Mouse (Mus musculus): Measurements from ENCODE around the gene Prune1. TPM values are rescaled to one million over a fixed set of nuclear protein-coding genes. Genes with fewer than 3 reads are reported as not detected.
A peak's percentile ranks its signal among the peaks of the same experiment; 100 is the strongest.
"Not testable (repeated sequence)": the region's sequence is repeated elsewhere in the genome, so short reads cannot be mapped to it uniquely, and the experiment has no call there.

Gene Prune1
- polyA plus RNA-seq, 3 experiments from 2014 or later, result 7.5 to 11.0 (median 8.8) TPM

DNA sequence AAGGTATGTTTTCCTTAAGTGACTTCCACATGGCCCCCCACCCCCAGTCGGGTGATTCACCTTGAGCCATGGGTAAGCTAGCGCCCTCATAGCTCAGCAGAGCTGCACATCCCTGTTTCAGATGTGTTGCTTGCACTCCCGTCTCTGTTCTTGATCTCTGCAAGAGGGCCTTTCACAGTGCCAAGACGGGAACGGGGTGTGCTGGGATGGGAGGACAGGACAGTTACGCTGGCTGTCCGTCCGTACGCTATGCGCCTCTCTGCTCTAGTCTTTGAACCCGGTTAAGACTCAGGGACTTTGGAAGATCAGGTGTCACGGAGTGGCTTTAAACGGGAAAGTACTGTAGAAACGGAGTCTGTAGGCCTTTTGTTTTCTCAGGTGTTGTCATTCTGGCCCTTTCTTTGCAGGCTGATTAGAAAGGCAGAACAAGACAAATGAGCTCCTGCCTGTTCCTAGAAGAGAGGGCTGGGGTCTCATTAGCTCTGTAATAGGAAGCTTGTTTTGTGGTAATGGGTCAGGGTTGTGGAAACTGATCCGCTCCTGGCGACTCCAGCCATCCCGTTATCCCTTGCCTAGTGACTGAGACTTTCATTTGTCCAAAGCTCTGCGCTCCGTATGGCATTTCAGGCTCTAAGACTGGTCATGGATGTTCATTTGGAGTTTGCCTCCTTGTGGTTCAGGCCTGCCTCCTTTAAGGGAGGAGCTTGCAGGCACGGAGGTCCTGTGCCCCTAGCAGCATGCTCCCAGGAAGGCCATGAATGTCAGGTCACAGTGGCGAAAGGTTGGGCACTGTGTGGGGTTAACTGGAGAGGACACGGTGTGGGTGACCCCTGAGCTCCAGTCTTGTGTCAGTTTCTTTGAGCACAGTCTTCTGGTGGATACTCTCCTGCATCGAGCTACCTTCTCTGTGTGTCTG is 46.2 kb downstream of the Prune1 start:
- ATAC-seq, result no peak

DNA sequence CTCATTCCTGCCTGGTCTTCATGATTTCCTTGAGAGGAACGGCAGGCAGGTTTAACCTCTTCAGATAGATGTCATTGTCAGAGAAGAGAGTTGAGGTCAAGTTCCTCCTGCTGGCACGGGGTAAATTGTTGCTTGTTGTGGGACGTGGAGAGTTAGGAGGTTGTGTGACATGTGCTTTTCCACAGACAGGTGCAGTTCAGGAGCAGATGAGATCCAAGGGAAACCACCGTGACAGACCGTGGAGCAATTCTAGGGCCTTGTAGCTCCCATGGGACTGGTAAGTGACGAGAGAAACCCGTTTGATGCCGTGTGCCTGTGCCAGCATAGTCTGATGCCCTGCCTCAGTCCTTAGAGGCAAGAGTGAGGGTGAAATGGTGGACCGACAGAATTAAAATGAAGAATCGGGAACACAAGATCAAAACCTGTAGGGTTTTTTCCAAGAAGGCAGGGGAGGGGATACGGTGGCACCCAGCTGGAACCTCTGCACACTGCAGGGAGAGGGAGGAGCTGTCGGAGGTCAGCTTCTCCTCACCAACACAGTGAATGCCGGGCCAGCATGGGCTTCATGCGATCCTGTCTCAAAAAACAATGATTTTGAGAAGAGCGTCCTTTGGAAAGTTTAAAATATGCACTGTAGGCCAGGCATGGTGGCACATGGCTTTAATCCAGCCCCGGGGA is 48.4 kb downstream of the Prune1 start:
- ATAC-seq, result no peak

DNA sequence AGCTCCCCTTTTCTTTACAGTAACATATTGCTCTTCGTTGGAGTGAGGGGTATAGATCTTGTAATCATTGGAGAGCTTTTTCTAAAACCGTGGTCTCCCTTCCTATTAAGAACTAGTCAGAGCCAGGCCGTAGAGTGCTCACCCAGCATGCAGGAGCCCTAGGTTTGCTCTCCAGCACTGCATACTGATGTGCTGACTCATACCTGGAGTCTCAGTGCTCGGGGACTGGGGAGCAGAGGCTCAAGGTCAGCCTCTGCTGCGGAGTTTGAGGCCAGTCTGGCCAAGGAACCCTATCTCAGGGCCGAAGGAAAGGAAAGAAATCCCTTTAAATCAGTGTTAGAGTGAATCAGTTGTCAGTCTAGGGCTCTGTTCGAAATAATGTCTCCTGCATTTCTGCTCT is 49.1 kb downstream of the Prune1 start:
- ATAC-seq, result no peak

DNA sequence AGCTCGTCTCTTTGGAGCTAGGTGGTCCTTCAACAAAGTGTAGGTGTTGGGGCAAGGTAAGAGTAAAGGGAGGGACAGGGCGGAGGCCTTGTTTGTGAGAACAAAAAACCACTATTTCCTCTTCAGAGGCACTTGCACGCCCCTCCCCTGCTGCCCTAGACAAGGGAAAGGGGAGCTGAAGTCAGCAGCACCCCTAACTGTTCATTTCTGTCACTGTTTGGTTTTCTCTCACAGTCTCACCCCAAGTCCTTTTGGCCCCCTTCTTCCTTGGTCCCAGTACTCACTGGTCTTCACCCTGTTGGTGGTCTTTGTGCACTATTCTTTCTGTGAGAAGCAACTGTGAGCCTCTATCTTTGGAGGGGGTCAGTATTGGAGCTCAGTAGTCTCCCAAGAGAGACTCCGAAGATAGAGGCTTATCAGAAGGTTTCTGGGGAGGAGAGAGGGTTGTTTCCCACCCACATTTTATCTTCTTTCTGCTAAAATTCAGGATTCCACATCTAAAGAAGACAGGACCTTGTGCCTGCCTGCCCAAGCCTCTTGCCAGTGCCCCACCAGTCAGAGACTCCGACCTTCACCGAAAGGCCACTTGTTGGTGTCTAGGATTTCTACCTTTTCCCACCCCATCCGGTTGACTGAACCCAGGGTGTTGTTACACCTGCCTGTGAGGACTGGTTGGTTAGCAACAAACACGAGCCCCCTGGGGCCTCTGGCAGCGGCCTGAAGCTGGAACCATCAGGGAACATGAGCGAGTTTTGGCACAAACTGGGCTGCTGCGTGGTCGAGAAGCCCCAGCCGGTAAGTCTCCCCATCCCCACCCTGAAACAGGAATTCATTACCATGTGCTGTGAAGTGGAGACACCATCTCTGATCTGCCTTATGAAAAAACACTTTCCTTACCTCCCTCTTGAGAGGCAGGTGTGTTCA is 50.3 kb downstream of the Prune1 start, which contains the start of gene Mllt11:
TSS of gene Mllt11 (minus strand) at position 874 of the 924 bp plus-strand sequence.
- peak; percentile 30 for ATAC-seq

DNA sequence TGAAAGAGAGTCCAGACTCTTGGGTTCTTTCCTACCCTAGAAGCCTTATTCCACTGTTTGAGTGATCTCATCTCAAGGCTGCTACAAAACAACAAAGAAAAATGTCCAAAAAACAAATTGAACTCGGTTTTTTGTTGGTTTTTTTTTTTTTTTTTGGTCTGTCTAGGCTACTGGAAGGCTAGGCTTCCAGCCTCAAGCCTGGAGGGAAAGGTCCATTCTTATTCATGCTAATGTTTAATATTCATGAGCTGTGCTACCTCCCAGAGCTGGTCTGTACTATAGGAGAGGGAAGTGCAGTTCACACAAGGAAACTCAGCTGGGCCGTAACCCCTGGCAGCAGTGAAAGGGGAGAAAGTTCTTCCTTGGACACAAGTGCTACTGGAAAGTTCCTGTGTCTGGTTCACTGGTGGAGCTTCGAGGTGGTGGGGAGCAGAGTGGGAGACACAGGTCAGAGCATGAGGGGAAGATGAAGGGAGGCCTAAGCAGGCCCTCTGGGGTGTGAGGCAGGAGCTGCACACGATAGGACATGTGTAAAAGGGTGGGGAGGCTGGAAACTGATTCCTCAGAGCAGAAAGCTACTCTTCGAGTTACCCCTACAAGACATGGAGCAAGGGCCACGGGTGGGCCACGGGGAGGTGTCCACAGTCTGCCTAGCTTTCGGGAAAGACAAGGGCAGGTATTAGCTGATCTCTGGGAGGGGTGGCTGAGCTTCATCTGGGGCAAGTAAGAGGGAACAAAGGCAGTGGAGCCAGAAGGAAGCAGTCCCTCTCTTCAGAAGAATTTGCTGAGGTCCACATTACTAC is 51.2 kb downstream of the Prune1 start:
- no peak for ATAC-seq

DNA sequence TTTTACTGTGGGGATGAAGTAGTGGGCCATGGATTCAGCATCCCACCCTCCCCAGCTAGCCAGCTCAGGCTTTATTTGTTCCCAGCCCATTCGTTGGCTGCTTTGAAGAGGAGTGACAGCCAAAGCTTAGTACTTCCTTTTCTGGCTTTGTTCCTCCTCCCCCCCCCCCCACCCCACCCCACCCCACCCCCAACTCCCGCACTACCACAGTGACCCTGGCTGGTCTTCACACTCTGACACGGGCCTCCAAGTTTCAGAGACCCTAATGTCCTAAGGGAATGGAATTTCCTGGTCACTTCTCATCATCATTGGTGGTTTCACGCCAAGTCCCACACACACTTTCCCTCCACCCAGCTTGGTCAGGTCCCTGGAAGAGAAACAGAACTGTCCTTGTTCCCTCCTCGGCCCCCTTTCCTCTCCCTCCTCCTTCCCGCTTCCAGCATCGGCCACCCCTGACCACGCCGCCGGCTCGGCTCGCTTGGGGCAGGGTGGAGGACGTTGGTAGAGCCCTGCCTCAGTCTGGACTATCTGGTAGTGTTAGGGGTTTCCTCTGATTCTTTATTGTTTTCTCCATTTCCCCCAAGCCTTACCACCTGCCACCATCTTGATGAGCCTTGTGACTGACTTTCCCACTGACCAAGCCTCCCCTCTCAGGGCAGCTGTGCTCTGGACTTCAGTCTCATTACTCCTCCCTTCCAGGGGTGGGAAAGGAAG is 51.9 kb downstream of the Prune1 start:
- ATAC-seq, result no peak

DNA sequence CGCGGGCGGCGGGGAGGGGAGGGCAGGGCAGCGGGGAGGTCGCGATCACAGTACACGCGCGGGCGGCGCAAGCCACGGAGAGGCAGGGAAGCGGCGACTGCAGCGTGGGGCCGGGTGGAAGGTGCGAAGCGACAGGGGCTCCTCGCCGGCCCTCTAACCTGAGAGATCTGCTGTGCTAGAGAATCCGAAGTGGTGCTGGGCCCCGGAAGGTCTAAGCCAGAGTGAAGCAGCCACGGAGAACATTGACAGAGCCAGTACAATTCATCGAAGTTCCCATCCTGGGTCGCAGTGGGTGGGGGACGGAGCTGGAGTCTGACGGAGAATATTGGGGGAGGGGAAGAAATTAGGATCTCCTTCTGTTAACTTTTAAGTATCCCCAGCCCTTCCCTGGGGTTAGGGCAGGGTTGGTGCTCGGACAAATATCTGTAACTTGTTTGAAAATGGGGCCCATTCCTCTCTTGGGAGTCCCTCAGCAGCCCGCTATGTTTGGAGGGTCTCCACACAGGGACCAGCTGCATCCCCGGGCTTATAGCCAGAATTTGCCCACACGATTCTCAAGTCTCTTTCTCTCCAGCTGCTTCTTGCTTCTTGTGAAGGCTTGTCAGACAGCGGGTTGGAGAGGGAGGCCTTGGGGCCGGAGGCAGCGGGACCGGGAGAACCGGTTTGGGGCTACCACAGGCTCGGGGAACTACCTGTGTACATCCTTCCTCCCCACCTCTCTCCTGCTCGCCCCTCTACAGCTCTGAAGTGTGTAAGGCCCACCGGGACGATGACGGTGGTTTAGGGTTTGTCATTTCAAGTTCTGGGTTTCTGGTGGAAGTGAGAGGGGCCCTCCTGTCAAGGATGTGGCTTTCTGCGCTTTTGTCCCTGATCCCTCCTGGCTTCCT is 52.7 kb downstream of the Prune1 start:
- peak; percentile 20 for ATAC-seq

DNA sequence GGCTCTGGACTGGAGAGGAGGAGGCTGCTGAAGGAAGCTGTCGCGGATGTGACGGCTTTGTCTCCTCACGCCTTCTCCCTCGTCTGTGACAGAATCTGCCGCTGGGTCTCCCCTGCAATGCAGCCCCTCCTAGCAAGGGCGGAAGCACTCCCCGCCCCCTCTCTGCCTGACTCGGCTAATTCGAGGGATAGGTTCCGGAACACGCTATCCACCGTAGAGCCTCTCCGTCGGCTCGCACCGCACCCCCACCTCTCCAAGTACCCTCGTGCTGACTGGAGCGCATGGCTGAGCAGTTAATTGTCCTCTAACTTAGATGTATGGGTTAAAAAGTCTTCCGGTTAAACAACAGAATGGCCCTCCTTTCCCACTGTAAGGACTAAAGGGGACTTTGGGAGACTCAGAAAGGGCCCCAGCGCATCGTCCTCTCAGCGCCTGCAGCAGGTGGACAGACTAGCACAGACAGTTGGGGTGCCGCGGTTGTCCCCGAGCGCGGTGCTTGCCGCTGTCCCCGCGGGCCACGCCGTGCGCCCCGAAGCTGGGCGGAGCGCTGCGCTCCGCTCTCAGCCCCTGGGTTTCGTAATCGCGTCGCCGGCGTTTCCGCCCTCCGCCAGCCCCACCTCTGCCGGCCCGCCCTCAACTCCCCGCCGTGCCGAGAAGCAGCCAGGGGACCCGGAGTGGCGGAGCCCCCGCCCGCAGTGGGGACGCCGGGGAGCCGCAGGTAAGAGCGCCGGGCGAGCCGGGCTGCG is 53.6 kb downstream of the Prune1 start, which contains the start of gene Cdc42se1:
TSS of gene Cdc42se1 (plus strand) at position 585 of the 746 bp plus-strand sequence.
- peak; percentile 78 for ATAC-seq

DNA sequence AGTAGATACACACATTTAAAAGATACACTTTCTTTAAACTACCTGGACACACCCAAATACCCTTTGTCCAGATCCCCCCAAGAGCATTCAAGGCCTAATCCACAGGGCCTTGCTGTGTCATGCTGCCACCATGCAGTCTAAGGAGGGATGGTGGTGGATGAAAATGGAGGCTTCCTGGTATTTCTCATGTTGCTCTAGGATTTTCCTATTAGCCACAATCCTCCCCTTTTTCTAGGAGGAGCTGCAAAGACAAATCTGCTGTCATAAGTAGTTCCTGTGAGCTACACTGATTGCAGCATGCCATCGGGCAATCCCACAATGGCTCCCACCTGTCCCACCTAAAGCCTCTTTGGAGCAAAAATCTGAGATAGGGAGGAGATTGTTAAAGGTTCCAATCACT is 54.7 kb downstream of the Prune1 start:
- ATAC-seq, result no peak

DNA sequence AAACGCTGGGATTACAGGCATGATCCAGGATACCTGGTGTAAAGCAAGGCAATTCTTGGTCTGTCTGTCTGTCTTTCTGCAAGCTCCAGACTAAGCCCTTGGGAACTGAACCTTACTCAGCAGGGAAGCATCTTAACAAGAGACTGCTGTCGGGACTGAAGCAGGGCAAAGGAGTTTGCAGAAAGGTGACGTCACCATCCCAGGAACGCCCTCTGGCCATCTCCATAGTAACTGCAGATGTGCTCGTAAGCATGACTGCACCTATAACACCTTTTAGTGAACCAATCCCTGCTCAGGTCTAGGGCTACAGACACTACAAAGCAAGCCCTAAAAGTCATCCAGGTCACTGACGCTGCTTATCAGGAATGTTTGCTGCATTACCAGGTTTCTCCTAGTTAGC is 57.6 kb downstream of the Prune1 start:
- no peak for ATAC-seq

DNA sequence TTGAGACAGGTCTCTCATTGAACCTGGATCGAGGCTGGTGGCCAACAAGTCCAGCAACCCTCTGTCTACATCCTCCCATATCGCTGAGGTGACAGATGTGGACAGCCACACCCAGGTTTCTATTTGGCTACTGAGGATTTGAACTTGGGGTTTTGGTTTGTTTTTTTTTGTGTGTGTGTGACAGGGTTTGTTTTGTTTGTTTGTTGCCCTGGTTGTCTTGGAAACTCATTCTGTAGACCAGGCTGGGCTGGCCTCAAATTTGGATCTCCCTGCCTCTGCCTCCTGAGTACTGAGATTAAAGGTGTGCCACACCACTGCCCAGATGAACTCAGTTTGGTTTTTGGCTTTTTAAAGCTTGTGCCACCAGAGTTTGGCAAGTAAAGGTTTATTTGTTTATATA is 58.8 kb downstream of the Prune1 start:
- no peak for ATAC-seq

DNA sequence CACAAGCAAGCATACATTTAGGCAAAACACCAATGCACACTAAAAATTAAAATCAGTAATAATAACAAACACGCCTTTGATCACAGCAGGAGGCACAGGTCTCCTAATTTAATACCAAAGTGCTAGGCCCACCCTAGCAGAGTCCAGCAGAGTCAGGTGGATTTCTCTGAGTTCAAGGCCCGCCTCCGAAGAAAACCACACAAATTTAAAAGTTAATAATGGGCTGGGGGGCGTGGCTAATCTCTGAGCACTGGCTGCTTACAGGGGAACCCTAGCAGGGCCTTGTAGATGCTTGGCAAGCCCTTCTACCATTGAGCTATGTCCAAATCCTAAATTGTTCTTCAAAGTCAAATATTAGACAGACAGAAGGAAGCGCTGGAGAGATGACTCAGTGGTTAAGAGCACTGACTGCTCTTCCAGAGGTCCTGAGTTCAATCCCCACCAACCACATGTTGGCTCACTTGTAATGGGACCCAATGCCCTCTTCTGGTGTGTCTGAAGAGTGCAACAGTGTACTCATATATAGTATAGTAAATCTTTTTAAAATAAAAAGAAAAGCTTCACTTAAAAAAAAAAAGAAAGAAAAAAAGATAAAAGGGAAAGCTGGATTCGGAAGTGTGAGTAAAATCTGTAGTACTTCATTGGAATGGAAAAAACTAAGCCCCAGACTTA is 63.3 kb downstream of the Prune1 start:
- no peak for ATAC-seq

DNA sequence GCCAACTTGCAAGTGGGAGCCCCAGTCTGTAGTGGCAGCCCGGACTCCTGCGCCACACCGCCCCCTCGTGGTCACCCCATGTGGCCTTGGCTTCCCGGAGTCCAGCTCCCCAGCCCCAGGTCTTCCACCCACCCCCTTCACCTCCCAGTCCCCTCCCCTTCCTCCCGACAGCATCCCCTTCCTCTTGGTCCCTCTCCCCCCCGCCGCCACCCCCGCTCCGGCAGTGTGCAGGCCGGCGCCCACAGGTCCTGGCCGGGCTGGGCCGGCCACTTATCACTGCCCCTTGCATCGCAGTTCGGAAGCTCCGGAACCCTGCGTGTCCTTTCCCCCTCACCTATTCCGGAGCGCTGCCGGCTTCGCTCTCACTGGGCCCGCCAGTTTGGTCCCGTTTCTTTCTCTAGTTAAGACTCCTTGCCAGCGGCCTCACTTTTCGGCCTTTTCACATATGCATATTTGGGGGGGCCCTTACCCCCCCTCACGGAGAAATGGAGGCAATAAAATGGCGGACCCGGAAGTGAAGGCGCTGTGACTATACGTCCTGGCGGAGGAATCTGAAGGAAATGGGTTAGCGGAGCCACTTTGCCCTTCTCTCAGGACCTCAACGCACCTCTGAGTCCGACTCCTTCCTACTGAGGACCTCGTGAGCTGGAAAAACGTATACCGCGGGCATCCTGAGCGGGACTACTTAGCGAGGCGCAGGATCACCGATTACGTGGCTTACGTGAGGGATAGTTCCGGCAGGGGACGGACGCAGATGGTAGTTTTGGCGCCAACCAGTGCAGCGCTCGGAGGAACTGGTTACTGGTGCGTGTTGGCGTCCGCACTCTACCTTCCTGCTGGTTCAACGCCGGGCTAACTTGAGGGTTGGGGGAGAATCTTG is 64.4 kb downstream of the Prune1 start, which contains the start of gene Gabpb2:
TSS of gene Gabpb2 (minus strand) at position 662 of the 880 bp plus-strand sequence.
- peak; percentile 86 for ATAC-seq

DNA sequence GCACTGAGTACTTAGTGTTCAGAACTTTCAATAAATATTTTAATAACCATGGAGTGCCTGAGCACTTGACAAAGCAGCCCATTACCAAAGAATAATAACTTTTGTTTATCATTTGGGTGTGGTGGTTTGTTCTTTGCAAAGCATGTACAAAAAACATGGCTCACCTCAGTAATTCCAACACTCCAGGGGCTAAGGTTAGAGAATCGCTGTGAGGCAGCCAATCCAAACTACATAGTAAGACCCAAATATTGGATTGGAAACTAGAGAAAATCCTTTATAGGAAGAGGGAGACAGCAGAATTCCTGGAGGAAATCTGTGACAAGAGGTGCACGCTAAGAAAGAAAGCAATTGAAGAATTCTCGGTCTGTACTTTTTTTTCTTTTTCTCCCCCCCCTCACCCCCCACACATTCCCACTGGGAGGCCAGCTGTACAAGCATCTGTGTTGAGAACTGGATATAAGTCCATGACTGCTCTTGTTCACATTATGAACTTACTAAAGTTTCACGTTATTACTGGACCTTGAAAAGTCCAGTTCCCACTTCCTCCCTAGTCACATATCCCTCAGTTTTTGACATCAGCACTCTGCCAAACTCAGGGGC is 65.1 kb downstream of the Prune1 start:
- ATAC-seq, result no peak

DNA sequence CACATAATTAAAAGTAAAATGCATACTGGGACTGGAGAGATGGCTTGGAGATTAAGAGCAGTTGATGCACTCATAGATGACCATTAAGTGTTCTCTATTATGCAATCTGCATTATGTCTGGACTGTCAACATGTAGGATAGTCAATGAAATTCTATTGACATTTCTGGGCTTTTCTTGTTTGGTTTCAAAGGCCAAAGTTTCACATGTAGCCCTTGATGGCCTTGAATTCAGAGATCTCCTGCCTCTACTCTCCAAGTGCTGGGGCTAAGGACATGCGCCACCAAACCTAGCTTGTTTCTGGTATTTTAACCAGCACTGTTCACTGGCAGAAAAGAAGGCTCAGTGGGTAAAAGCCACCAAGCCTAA is 68.3 kb downstream of the Prune1 start:
- ATAC-seq, result no peak

DNA sequence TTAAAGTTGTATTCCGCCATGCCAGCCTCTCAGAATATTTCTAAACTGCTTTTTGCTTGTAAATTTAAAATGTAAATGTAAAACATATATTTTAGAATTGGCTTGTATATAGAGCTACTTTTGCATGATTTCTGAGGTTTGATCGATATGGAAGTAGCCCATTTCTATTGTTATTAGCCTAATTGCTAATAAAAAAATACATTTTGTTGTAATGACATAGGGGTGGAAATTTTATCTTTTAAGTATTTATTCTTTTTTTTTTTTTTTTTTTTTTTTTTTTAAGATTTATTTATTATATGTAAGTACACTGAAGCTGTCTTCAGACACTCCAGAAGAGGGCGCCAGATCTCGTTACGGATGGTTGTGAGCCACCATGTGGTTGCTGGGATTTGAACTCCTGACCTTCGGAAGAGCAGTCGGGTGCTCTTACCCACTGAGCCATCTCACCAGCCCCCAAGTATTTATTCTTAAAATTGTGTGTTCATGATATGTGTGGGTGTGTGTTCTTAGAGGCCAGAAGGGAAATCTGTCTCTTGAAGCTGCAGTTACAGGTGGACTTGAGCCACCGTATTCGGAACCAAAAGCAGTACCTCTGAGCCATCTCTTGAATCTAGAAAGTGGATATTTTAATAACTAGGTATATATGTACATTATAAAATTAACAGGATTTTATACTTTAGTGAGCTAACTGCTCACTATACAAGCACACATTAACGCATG is 68.8 kb downstream of the Prune1 start:
- not testable (repeated sequence) for ATAC-seq

Measured in inflammation-experienced regulatory T-cells, adult 6 months (primary cell).